Mouse (Mus musculus): ENCODE data around the gene Gm21954.

Gene Gm21954

GRCm38 (mm10) chr3:55462904-55463668 is 8.9 kb downstream of the Gm21954 start:
- DNase-seq (ENCODE audit: low spot score in 2 of 2): no peak

GRCm38 (mm10) chr3:55461685-55462655 is 10.0 kb downstream of the Gm21954 start:
- peak in 1 of 2 experiments; percentile 4 for DNase-seq (ENCODE audit: low spot score in 2 of 2)

- no peak for DNase-seq (ENCODE audit: low spot score in 2 of 2)
These were observed 10.9 kb downstream of the Gm21954 start for GRCm38 (mm10) chr3:55461092-55461491.

- DNase-seq (ENCODE audit: low spot score in 2 of 2): no peak
These were observed 19.5 kb downstream of the Gm21954 start for GRCm38 (mm10) chr3:55452464-55452863.

GRCm38 (mm10) chr3:55451877-55452276 is 20.1 kb downstream of the Gm21954 start:
- DNase-seq (ENCODE audit: low spot score in 2 of 2): no peak

- no peak for DNase-seq (ENCODE audit: low spot score in 2 of 2)
These were observed 21.0 kb downstream of the Gm21954 start for GRCm38 (mm10) chr3:55451035-55451434.

GRCm38 (mm10) chr3:55449148-55449547 is 22.9 kb downstream of the Gm21954 start:
- no peak for DNase-seq (ENCODE audit: low spot score in 2 of 2)

- DNase-seq (ENCODE audit: low spot score in 2 of 2): no peak
These were observed 24.2 kb downstream of the Gm21954 start for GRCm38 (mm10) chr3:55447486-55448460.

GRCm38 (mm10) chr3:55446681-55447080 is 25.3 kb downstream of the Gm21954 start:
- DNase-seq (ENCODE audit: low spot score in 2 of 2): no peak

- no peak for DNase-seq (ENCODE audit: low spot score in 2 of 2)
These were observed 28.3 kb downstream of the Gm21954 start for GRCm38 (mm10) chr3:55443725-55444124.

GRCm38 (mm10) chr3:55443271-55443670 is 28.7 kb downstream of the Gm21954 start:
- DNase-seq (ENCODE audit: low spot score in 2 of 2): no peak

- no peak for DNase-seq (ENCODE audit: low spot score in 2 of 2)
These were observed 29.9 kb downstream of the Gm21954 start for GRCm38 (mm10) chr3:55442012-55442645.

GRCm38 (mm10) chr3:55440342-55440741 is 31.7 kb downstream of the Gm21954 start:
- DNase-seq (ENCODE audit: low spot score in 2 of 2): no peak

- no peak for DNase-seq (ENCODE audit: low spot score in 2 of 2)
These were observed 33.1 kb downstream of the Gm21954 start for GRCm38 (mm10) chr3:55438824-55439446.

GRCm38 (mm10) chr3:55434276-55434675 is 37.7 kb downstream of the Gm21954 start:
- DNase-seq (ENCODE audit: low spot score in 2 of 2): no peak

- no peak for DNase-seq (ENCODE audit: low spot score in 2 of 2)
These were observed 40.8 kb downstream of the Gm21954 start for GRCm38 (mm10) chr3:55431223-55431622.

GRCm38 (mm10) chr3:55430022-55430549 is 41.9 kb downstream of the Gm21954 start:
- DNase-seq (ENCODE audit: low spot score in 2 of 2): no peak

GRCm38 (mm10) chr3:55423640-55424397 is 48.2 kb downstream of the Gm21954 start:
- no peak for DNase-seq (ENCODE audit: low spot score in 2 of 2)

- DNase-seq (ENCODE audit: low spot score in 2 of 2): no peak
These were observed 51.5 kb downstream of the Gm21954 start for GRCm38 (mm10) chr3:55420436-55421083.

Measured in thymus, postnatal 10 days (tissue).